In genomic region chr9:121605414-121606278, GRCm38 (mm10) we compare ENCODE assay signal across 8 mouse cellular contexts. TPM values are rescaled to one million over a fixed set of nuclear protein-coding genes. Genes with fewer than 3 reads are reported as not detected.
A peak's percentile ranks its signal among the peaks of the same experiment; 100 is the strongest.
DNase-seq lines count a peak whose midpoint lies in the region; ATAC-seq and TF ChIP-seq lines count a peak whose summit lies in the region.

No protein-coding gene starts in this region.

- peak; percentile 91 for TF ChIP-seq CTCF in Patski (IDR thresholded peaks at IDR 0.05)

- no peak overlapping the region for H3K4me2 ChIP-seq in hindbrain, embryonic 13.5 days

- no peak overlapping the region for H3K9ac ChIP-seq in hindbrain, embryonic 13.5 days

- peaks cover 6% of the 10 kb centered on the region for H3K4me1 ChIP-seq in hindbrain, embryonic 13.5 days (replicated peaks)

- no peaks in the 10 kb centered on the region for H3K36me3 ChIP-seq in hindbrain, embryonic 13.5 days

- no peaks in the 10 kb centered on the region for H3K9me3 ChIP-seq in hindbrain, embryonic 13.5 days

- 57% methylated on average over 12 of the region's 12 CpGs for WGBS in hindbrain, embryonic 13.5 days

- in situ Hi-C loops in Patski (cut with MboI; ENCODE audit: low pct_unique_long_range_greater_than_20kb) = loop anchor here (10.0 kb wide), 1 partner anchor 351 kb away; no protein-coding TSS in a partner anchor

- no peak overlapping the region for H3K27ac ChIP-seq in hindbrain, embryonic 13.5 days

- POLR2A ChIA-PET in Patski (lab: Charles Lee) = no interaction called here

- ATAC-seq in Patski = peak; percentile 44
- peak; percentile 90 for ATAC-seq in hindbrain, embryonic 13.5 days (ENCODE audit: low FRiP score)
- ATAC-seq in megakaryocyte, adult 5-6 weeks (ENCODE audit: poor library complexity, severe bottlenecking) = peak; percentile 72

- peak; percentile 3 for DNase-seq in Patski (ENCODE audit: low read depth, low spot score)
- peak; percentile 80 for DNase-seq in cerebellum, adult 9-10 months
- peak; percentile 58 to 76 for DNase-seq in frontal cortex, postnatal 14 days (ENCODE audit: low spot score in 2 of 2)
- DNase-seq in layer of hippocampus, postnatal 10 days (ENCODE audit: low spot score in 2 of 2) = peak; percentile 83 to 86
- peak; percentile 75 for DNase-seq in right cerebral cortex, postnatal 14 days
- peak; percentile 61 to 64 for DNase-seq in urinary bladder, postnatal 36 days (ENCODE audit: low spot score in 2 of 2)

- H3K27me3 ChIP-seq in Patski = peaks cover 25% of the 10 kb centered on the region
- H3K27me3 ChIP-seq in hindbrain, embryonic 13.5 days = no peaks in the 10 kb centered on the region

- CTCF ChIA-PET in Patski (lab: Charles Lee) = interaction anchor here (0.6 to 2.5 kb wide), 18 partner anchors 9 to 213 kb away, joined by 3 to 47 read pairs (median 4); no protein-coding TSS in a partner anchor

- H3K4me3 ChIP-seq in hindbrain, embryonic 13.5 days = no peak overlapping the region

RNA-seq across cellular contexts. Expression of gene Lyzl4, which starts 36.2 kb away (rescaled TPM):
- not detected for polyA plus RNA-seq in Patski (2021)
- 0.32 TPM in 1 of 2 replicates, not detected in the other for polyA plus RNA-seq in hindbrain, embryonic 13.5 days (2015; fragmentation: Nextera tagmentation; extraction: Ambion mirVana)
- total RNA-seq in layer of hippocampus, postnatal 10 days (2021) = 1 to 10 TPM in 1 of 2 experiments, not detected in 1; 1.1 TPM
- total RNA-seq in megakaryocyte, adult 5-6 weeks (2015) = not detected in 2 replicates
- total RNA-seq in megakaryocyte, adult 5-6 weeks (2017) = not detected in 2 replicates

RNA-seq across cellular contexts. Expression of gene Vipr1, which starts 36.9 kb away (rescaled TPM):
- polyA plus RNA-seq in Patski (2021) = not detected
- polyA plus RNA-seq in hindbrain, embryonic 13.5 days (2015; fragmentation: Nextera tagmentation; extraction: Ambion mirVana) = 0.51 and 0.54 TPM in 2 replicates
- 10 to 100 TPM in 1 of 2 experiments, 1 to 10 TPM in 1; 10.0 to 10.3 TPM for total RNA-seq in layer of hippocampus, postnatal 10 days (2021)
- 0.18 and 1.3 TPM in 2 replicates for total RNA-seq in megakaryocyte, adult 5-6 weeks (2015)
- 0.28 and 0.55 TPM in 2 replicates for total RNA-seq in megakaryocyte, adult 5-6 weeks (2017)

Comparison
In these comparisons a context has a peak if more than half of its experiments do, and no peak if none do; other contexts are left out.
1. DNase-seq: peak in every context shown above with its lines; median percentile 84 in layer of hippocampus, postnatal 10 days; 80 in cerebellum, adult 9-10 months; 75 in right cerebral cortex, postnatal 14 days; 67 in frontal cortex, postnatal 14 days; 62 in urinary bladder, postnatal 36 days; 3 in Patski.
2. RNA of gene Vipr1, which starts 36.9 kb away (total RNA-seq): 10.0 to 10.3 TPM in layer of hippocampus, postnatal 10 days; 0.18 to 1.3 TPM in megakaryocyte, adult 5-6 weeks; every median in the first group is over 4 times any median in the second.
3. Peak in every context shown above with its lines, with median percentiles within 50 percentile points of each other: ATAC-seq.